Mouse (Mus musculus) midbrain, embryonic 12.5 days (tissue): ENCODE measurements around the gene Lrit2. TPM values are rescaled to one million over a fixed set of nuclear protein-coding genes. Genes with fewer than 3 reads are reported as not detected.

ENCODE experiments used
- ATAC-seq: fragments of 200-750 bp; cut with Nextera tagmentation; 2 replicates; pipeline ENCODE4 v1.8.0; 2017; ENCODE audit warnings: low read depth, moderate TSS enrichment, moderate library complexity; ENCODE audit not compliant: low FRiP score
- H3K27ac ChIP-seq: fragments of 300-500 bp; sonication (generic); replicated peaks from 2 replicates; pipeline ENCODE4 v1.5.1; 2016; ENCODE audit warnings: mild to moderate bottlenecking
- H3K27me3 ChIP-seq: fragments of 300-500 bp; sonication (generic); 2 replicates; pipeline ENCODE4 v1.6.1; 2016; ENCODE audit warnings: mild to moderate bottlenecking
- H3K36me3 ChIP-seq: fragments of 300-500 bp; sonication (generic); 2 replicates; pipeline ENCODE4 v1.6.1; 2016
- H3K4me1 ChIP-seq: fragments of 300-500 bp; sonication (generic); 2 replicates; pipeline ENCODE4 v1.6.1; 2016
- H3K4me2 ChIP-seq: fragments of 300-500 bp; sonication (generic); replicated peaks from 2 replicates; pipeline ENCODE4 v1.6.1; 2016; ENCODE audit warnings: mild to moderate bottlenecking, moderate library complexity
- H3K4me3 ChIP-seq: fragments of 300-500 bp; sonication (generic); 2 replicates; pipeline ENCODE4 v1.5.1; 2016; ENCODE audit warnings: mild to moderate bottlenecking
- H3K9ac ChIP-seq: fragments of 300-500 bp; sonication (generic); replicated peaks from 2 replicates; pipeline ENCODE4 v1.6.1; 2016; ENCODE audit warnings: mild to moderate bottlenecking, moderate library complexity
- H3K9me3 ChIP-seq: fragments of 300-500 bp; sonication (generic); 2 replicates; pipeline ENCODE4 v1.6.1; 2016; ENCODE audit warnings: mild to moderate bottlenecking
- WGBS: fragments of 180-500 bp; shearing (Covaris S2); methylation state at CpG from one replicate; pipeline ENCODE4 v1.1.7; 2016; 5-methylcytosine and 5-hydroxymethylcytosine counted together
- polyA plus RNA-seq: library from polyadenylated mRNA; unstranded; fragments of >200 nt; fragmentation: Nextera tagmentation; extraction: Ambion mirVana; gene quantifications from 2 replicates; pipeline ENCODE4 v1.2.1, GENCODE M21; 2016

Lrit2 gene
- polyA plus RNA-seq, 1 experiment from 2014 or later, result not detected

- no peak overlapping the region for H3K4me2 ChIP-seq
- 33% methylated on average over 4 of the region's 4 CpGs for WGBS
- no peak overlapping the region for H3K4me3 ChIP-seq
- H3K27ac ChIP-seq, result no peak overlapping the region
- 0 out of 2 replicates have a peak, but pooled peaks cover 5% of the 10 kb centered on the region for H3K4me1 ChIP-seq
- no peak overlapping the region for H3K9ac ChIP-seq
- H3K9me3 ChIP-seq, result no peaks in the 10 kb centered on the region
- no peaks in the 10 kb centered on the region for H3K36me3 ChIP-seq
- no peak for ATAC-seq
- H3K27me3 ChIP-seq, result no peaks in the 10 kb centered on the region
Observed at GRCm38 (mm10) chr14:37083755-37084154, 16.0 kb downstream of the Lrit2 start.

GRCm38 (mm10) chr14:37094436-37094835 is 26.7 kb downstream of the Lrit2 start:
- WGBS, result 77% methylated on average over 6 of the region's 6 CpGs
- ATAC-seq, result no peak

GRCm38 (mm10) chr14:37095556-37095955 is 27.8 kb downstream of the Lrit2 start:
- ATAC-seq, result no peak
- Histone ChIP-seq H3K4me1 (peaks cover 8% of the 10 kb centered on the region), H3K27ac (no peak overlapping the region), H3K9ac (no peak overlapping the region), H3K9me3 (no peaks in the 10 kb centered on the region), H3K4me2 (no peak overlapping the region), H3K4me3 (no peak overlapping the region), H3K36me3 (no peaks in the 10 kb centered on the region), H3K27me3 (peaks cover 29% of the 10 kb centered on the region)
- 92% methylated on average over 4 of the region's 4 CpGs for WGBS

More at GRCm38 (mm10) chr14:37094436-37094835, 26.7 kb downstream of the Lrit2 start:
- H3K9me3 ChIP-seq, result no peaks in the 10 kb centered on the region
- peaks cover 28% of the 10 kb centered on the region for H3K27me3 ChIP-seq
- H3K4me1 ChIP-seq, result peaks cover 8% of the 10 kb centered on the region
- H3K36me3 ChIP-seq, result no peaks in the 10 kb centered on the region
- no peak overlapping the region for H3K9ac ChIP-seq
- no peak overlapping the region for H3K27ac ChIP-seq
- no peak overlapping the region for H3K4me3 ChIP-seq
- H3K4me2 ChIP-seq, result no peak overlapping the region

GRCm38 (mm10) chr14:37097956-37098530 is 30.3 kb downstream of the Lrit2 start, which contains the start of gene Cdhr1:
Cdhr1 (minus strand) TSS chr14:37098347.
- H3K27ac ChIP-seq, result no peak within 1 kb of the TSS
- H3K36me3 ChIP-seq, result no peaks in the 10 kb centered on the region
- H3K4me2 ChIP-seq, result peak within 1 kb of the TSS; percentile 76
- peak within 1 kb of the TSS; percentile 40 for H3K4me3 ChIP-seq
- H3K4me1 ChIP-seq, result peaks cover 8% of the 10 kb centered on the region
- peak; percentile 85 for ATAC-seq
- H3K9ac ChIP-seq, result peak within 1 kb of the TSS; percentile 24
- H3K9me3 ChIP-seq, result no peaks in the 10 kb centered on the region
- peaks cover 29% of the 10 kb centered on the region for H3K27me3 ChIP-seq
- WGBS, result under 1% methylated on average over 28 of the region's 30 CpGs

- Histone ChIP-seq H3K4me1 (peaks cover 8% of the 10 kb centered on the region), H3K4me3 (no peak overlapping the region), H3K27ac (no peak overlapping the region), H3K36me3 (no peaks in the 10 kb centered on the region), H3K9me3 (no peaks in the 10 kb centered on the region), H3K27me3 (peaks cover 29% of the 10 kb centered on the region), H3K4me2 (no peak overlapping the region), H3K9ac (no peak overlapping the region)
- 76% methylated on average over 5 of the region's 5 CpGs for WGBS
- ATAC-seq, result no peak
Observed at GRCm38 (mm10) chr14:37101531-37101930, 33.8 kb downstream of the Lrit2 start.

GRCm38 (mm10) chr14:37102484-37102883 is 34.8 kb downstream of the Lrit2 start:
- peaks cover 21% of the 10 kb centered on the region for H3K27me3 ChIP-seq
- ATAC-seq, result no peak
- H3K4me3 ChIP-seq, result no peak overlapping the region
- WGBS, result 85% methylated on average over 3 of the region's 3 CpGs
- no peak overlapping the region for H3K27ac ChIP-seq
- H3K4me1 ChIP-seq, result peaks cover 8% of the 10 kb centered on the region
- H3K9me3 ChIP-seq, result no peaks in the 10 kb centered on the region
- H3K4me2 ChIP-seq, result no peak overlapping the region
- no peak overlapping the region for H3K9ac ChIP-seq
- no peaks in the 10 kb centered on the region for H3K36me3 ChIP-seq

- no peaks in the 10 kb centered on the region for H3K4me1 ChIP-seq
- H3K9me3 ChIP-seq, result no peaks in the 10 kb centered on the region
- H3K4me2 ChIP-seq, result no peak overlapping the region
- H3K27ac ChIP-seq, result no peak overlapping the region
- no peaks in the 10 kb centered on the region for H3K27me3 ChIP-seq
- ATAC-seq, result no peak
- no peaks in the 10 kb centered on the region for H3K36me3 ChIP-seq
- no peak overlapping the region for H3K9ac ChIP-seq
- no peak overlapping the region for H3K4me3 ChIP-seq
- 71% methylated on average over 5 of the region's 5 CpGs for WGBS
Observed at GRCm38 (mm10) chr14:37104747-37105146, 37.0 kb downstream of the Lrit2 start.

GRCm38 (mm10) chr14:37105846-37106245 is 38.1 kb downstream of the Lrit2 start:
- 47% methylated on average over 7 of the region's 7 CpGs for WGBS
- H3K27ac ChIP-seq, result no peak overlapping the region
- no peak for ATAC-seq
- H3K27me3 ChIP-seq, result no peaks in the 10 kb centered on the region
- no peaks in the 10 kb centered on the region for H3K36me3 ChIP-seq
- H3K9me3 ChIP-seq, result no peaks in the 10 kb centered on the region
- H3K4me1 ChIP-seq, result no peaks in the 10 kb centered on the region
- no peak overlapping the region for H3K9ac ChIP-seq
- no peak overlapping the region for H3K4me2 ChIP-seq
- H3K4me3 ChIP-seq, result no peak overlapping the region

- no peak for ATAC-seq
- no peak overlapping the region for H3K4me2 ChIP-seq
- H3K36me3 ChIP-seq, result no peaks in the 10 kb centered on the region
- H3K9ac ChIP-seq, result no peak overlapping the region
- WGBS, result 91% methylated on average over 8 of the region's 8 CpGs
- H3K27me3 ChIP-seq, result no peaks in the 10 kb centered on the region
- H3K9me3 ChIP-seq, result no peaks in the 10 kb centered on the region
- no peaks in the 10 kb centered on the region for H3K4me1 ChIP-seq
- no peak overlapping the region for H3K27ac ChIP-seq
- no peak overlapping the region for H3K4me3 ChIP-seq
Observed at GRCm38 (mm10) chr14:37109460-37109859, 41.7 kb downstream of the Lrit2 start.

- Histone ChIP-seq H3K4me3 (no peak overlapping the region), H3K9ac (no peak overlapping the region), H3K9me3 (no peaks in the 10 kb centered on the region), H3K4me1 (no peaks in the 10 kb centered on the region), H3K27ac (no peak overlapping the region), H3K27me3 (no peaks in the 10 kb centered on the region), H3K4me2 (no peak overlapping the region), H3K36me3 (no peaks in the 10 kb centered on the region)
- no peak for ATAC-seq
- WGBS, result 79% methylated on average over 9 of the region's 9 CpGs
Observed at GRCm38 (mm10) chr14:37109975-37110374, 42.2 kb downstream of the Lrit2 start.

- H3K4me3 ChIP-seq, result no peak overlapping the region
- no peak overlapping the region for H3K27ac ChIP-seq
- no peaks in the 10 kb centered on the region for H3K27me3 ChIP-seq
- no peak overlapping the region for H3K4me2 ChIP-seq
- H3K36me3 ChIP-seq, result no peaks in the 10 kb centered on the region
- no peak overlapping the region for H3K9ac ChIP-seq
- no peak for ATAC-seq
- no peaks in the 10 kb centered on the region for H3K9me3 ChIP-seq
- no peaks in the 10 kb centered on the region for H3K4me1 ChIP-seq
- WGBS, result 95% methylated on average over 2 of the region's 2 CpGs
Observed at GRCm38 (mm10) chr14:37110456-37110855, 42.7 kb downstream of the Lrit2 start.

GRCm38 (mm10) chr14:37111371-37111770 is 43.6 kb downstream of the Lrit2 start:
- H3K9ac ChIP-seq, result no peak overlapping the region
- H3K36me3 ChIP-seq, result no peaks in the 10 kb centered on the region
- no peak overlapping the region for H3K4me3 ChIP-seq
- H3K4me2 ChIP-seq, result no peak overlapping the region
- H3K9me3 ChIP-seq, result no peaks in the 10 kb centered on the region
- H3K27ac ChIP-seq, result no peak overlapping the region
- no peaks in the 10 kb centered on the region for H3K27me3 ChIP-seq
- H3K4me1 ChIP-seq, result no peaks in the 10 kb centered on the region
- ATAC-seq, result no peak

- WGBS, result 93% methylated on average over 7 of the region's 7 CpGs
- H3K4me1 ChIP-seq, result no peaks in the 10 kb centered on the region
- H3K27ac ChIP-seq, result no peak overlapping the region
- no peaks in the 10 kb centered on the region for H3K27me3 ChIP-seq
- H3K9me3 ChIP-seq, result no peaks in the 10 kb centered on the region
- H3K9ac ChIP-seq, result no peak overlapping the region
- H3K4me2 ChIP-seq, result no peak overlapping the region
- no peaks in the 10 kb centered on the region for H3K36me3 ChIP-seq
- H3K4me3 ChIP-seq, result no peak overlapping the region
- no peak for ATAC-seq
Observed at GRCm38 (mm10) chr14:37112931-37113330, 45.2 kb downstream of the Lrit2 start.
